Mouse (Mus musculus): ENCODE data around the gene Ndufaf8. TPM values are rescaled to one million over a fixed set of nuclear protein-coding genes. Genes with fewer than 3 reads are reported as not detected.

Ndufaf8 gene
- polyA plus RNA-seq, 1 experiment from 2014 or later, result 64.7 TPM

GRCm38 (mm10) chr11:120076191-120076590 is 22.5 kb upstream of the Ndufaf8 start:
- Histone ChIP-seq H3K4me2 (ENCODE audit: low read depth, low read length) (no peak overlapping the region), H3K27ac (ENCODE audit: low read length) (no peak overlapping the region), H3K27me3 (ENCODE audit: control insufficient read depth, insufficient read depth, low read depth, low read length) (no peaks in the 10 kb centered on the region), H3K9ac (ENCODE audit: low read length) (no peak overlapping the region), H3K4me3 (ENCODE audit: low read length) (no peak overlapping the region), H3K36me3 (ENCODE audit: control insufficient read depth, insufficient read depth, low read length) (peaks cover 22% of the 10 kb centered on the region), H3K9me3 (ENCODE audit: control insufficient read depth, low read length) (no peaks in the 10 kb centered on the region), H3K4me1 (replicated peaks; ENCODE audit: control insufficient read depth, insufficient read depth, low read length) (no peaks in the 10 kb centered on the region)
- ATAC-seq (ENCODE audit: low read depth), result no peak
- WGBS, result 72% methylated on average over 3 of the region's 3 CpGs

GRCm38 (mm10) chr11:120080282-120080681 is 18.4 kb upstream of the Ndufaf8 start:
- peak; percentile 53 for ATAC-seq (ENCODE audit: low read depth)
- peaks cover 12% of the 10 kb centered on the region for H3K36me3 ChIP-seq (ENCODE audit: control insufficient read depth, insufficient read depth, low read length)
- WGBS, result 75% methylated on average over 6 of the region's 6 CpGs

GRCm38 (mm10) chr11:120085891-120086627 is 12.7 kb upstream of the Ndufaf8 start:
- peak overlapping the region; percentile 56 for H3K27ac ChIP-seq (ENCODE audit: low read length)
- peak; percentile 27 for ATAC-seq (ENCODE audit: low read depth)
- peaks cover 4% of the 10 kb centered on the region for H3K36me3 ChIP-seq (ENCODE audit: control insufficient read depth, insufficient read depth, low read length)
- H3K9ac ChIP-seq (ENCODE audit: low read length), result peak overlapping the region; percentile 88
- WGBS, result under 1% methylated on average over 25 of the region's 25 CpGs
- no peaks in the 10 kb centered on the region for H3K27me3 ChIP-seq (ENCODE audit: control insufficient read depth, insufficient read depth, low read depth, low read length)
- H3K4me2 ChIP-seq (ENCODE audit: low read depth, low read length), result peak overlapping the region; percentile 57
- H3K9me3 ChIP-seq (ENCODE audit: control insufficient read depth, low read length), result no peaks in the 10 kb centered on the region
- H3K4me1 ChIP-seq (replicated peaks; ENCODE audit: control insufficient read depth, insufficient read depth, low read length), result peaks cover 9% of the 10 kb centered on the region
- peak overlapping the region; percentile 83 for H3K4me3 ChIP-seq (ENCODE audit: low read length)

More at GRCm38 (mm10) chr11:120080282-120080681, 18.4 kb upstream of the Ndufaf8 start:
- Histone ChIP-seq H3K9me3 (ENCODE audit: control insufficient read depth, low read length) (no peaks in the 10 kb centered on the region), H3K27ac (ENCODE audit: low read length) (no peak overlapping the region), H3K27me3 (ENCODE audit: control insufficient read depth, insufficient read depth, low read depth, low read length) (no peaks in the 10 kb centered on the region), H3K4me1 (replicated peaks; ENCODE audit: control insufficient read depth, insufficient read depth, low read length) (peaks cover 2% of the 10 kb centered on the region), H3K9ac (ENCODE audit: low read length) (no peak overlapping the region), H3K4me3 (ENCODE audit: low read length) (no peak overlapping the region), H3K4me2 (ENCODE audit: low read depth, low read length) (no peak overlapping the region)

GRCm38 (mm10) chr11:120086702-120087152 is 12.0 kb upstream of the Ndufaf8 start, which contains the start of gene Cep131:
Cep131 (minus strand) TSS chr11:120086827.
- peak within 1 kb of the TSS; percentile 88 for H3K9ac ChIP-seq (ENCODE audit: low read length)
- H3K9me3 ChIP-seq (ENCODE audit: control insufficient read depth, low read length), result no peaks in the 10 kb centered on the region
- peak; percentile 99 for ATAC-seq (ENCODE audit: low read depth)
- peak within 1 kb of the TSS; percentile 83 for H3K4me3 ChIP-seq (ENCODE audit: low read length)
- H3K27ac ChIP-seq (ENCODE audit: low read length), result peak within 1 kb of the TSS; percentile 56
- WGBS, result under 1% methylated on average over 42 of the region's 42 CpGs
- no peaks in the 10 kb centered on the region for H3K27me3 ChIP-seq (ENCODE audit: control insufficient read depth, insufficient read depth, low read depth, low read length)
- H3K36me3 ChIP-seq (ENCODE audit: control insufficient read depth, insufficient read depth, low read length), result peaks cover 9% of the 10 kb centered on the region
- H3K4me1 ChIP-seq (replicated peaks; ENCODE audit: control insufficient read depth, insufficient read depth, low read length), result peaks cover 9% of the 10 kb centered on the region
- peak within 1 kb of the TSS; percentile 65 for H3K4me2 ChIP-seq (ENCODE audit: low read depth, low read length)

GRCm38 (mm10) chr11:120090661-120091060 is 8.1 kb upstream of the Ndufaf8 start:
- Histone ChIP-seq H3K4me3 (ENCODE audit: low read length) (no peak overlapping the region), H3K9me3 (ENCODE audit: control insufficient read depth, low read length) (no peaks in the 10 kb centered on the region), H3K4me1 (replicated peaks; ENCODE audit: control insufficient read depth, insufficient read depth, low read length) (peaks cover 3% of the 10 kb centered on the region), H3K27me3 (ENCODE audit: control insufficient read depth, insufficient read depth, low read depth, low read length) (no peaks in the 10 kb centered on the region), H3K36me3 (ENCODE audit: control insufficient read depth, insufficient read depth, low read length) (peaks cover 23% of the 10 kb centered on the region), H3K4me2 (ENCODE audit: low read depth, low read length) (no peak overlapping the region), H3K9ac (ENCODE audit: low read length) (no peak overlapping the region), H3K27ac (ENCODE audit: low read length) (no peak overlapping the region)
- no peak for ATAC-seq (ENCODE audit: low read depth)
- WGBS, result 85% methylated on average over 4 of the region's 4 CpGs

GRCm38 (mm10) chr11:120092817-120093591 is 5.7 kb upstream of the Ndufaf8 start:
- Histone ChIP-seq H3K27me3 (ENCODE audit: control insufficient read depth, insufficient read depth, low read depth, low read length) (no peaks in the 10 kb centered on the region), H3K4me1 (replicated peaks; ENCODE audit: control insufficient read depth, insufficient read depth, low read length) (peaks cover 7% of the 10 kb centered on the region), H3K9ac (ENCODE audit: low read length) (no peak overlapping the region), H3K9me3 (ENCODE audit: control insufficient read depth, low read length) (no peaks in the 10 kb centered on the region), H3K27ac (ENCODE audit: low read length) (no peak overlapping the region), H3K4me3 (ENCODE audit: low read length) (no peak overlapping the region), H3K36me3 (ENCODE audit: control insufficient read depth, insufficient read depth, low read length) (peaks cover 23% of the 10 kb centered on the region), H3K4me2 (ENCODE audit: low read depth, low read length) (no peak overlapping the region)
- 69% methylated on average over 23 of the region's 23 CpGs for WGBS
- ATAC-seq (ENCODE audit: low read depth), result no peak

- ATAC-seq (ENCODE audit: low read depth), result no peak
- H3K9ac ChIP-seq (ENCODE audit: low read length), result no peak overlapping the region
- no peak overlapping the region for H3K4me2 ChIP-seq (ENCODE audit: low read depth, low read length)
- H3K27ac ChIP-seq (ENCODE audit: low read length), result no peak overlapping the region
- peaks cover 11% of the 10 kb centered on the region for H3K4me1 ChIP-seq (replicated peaks; ENCODE audit: control insufficient read depth, insufficient read depth, low read length)
- no peaks in the 10 kb centered on the region for H3K27me3 ChIP-seq (ENCODE audit: control insufficient read depth, insufficient read depth, low read depth, low read length)
- 0% methylated on average over 3 of the region's 3 CpGs for WGBS
- no peak overlapping the region for H3K4me3 ChIP-seq (ENCODE audit: low read length)
- H3K36me3 ChIP-seq (ENCODE audit: control insufficient read depth, insufficient read depth, low read length), result peaks cover 20% of the 10 kb centered on the region
- H3K9me3 ChIP-seq (ENCODE audit: control insufficient read depth, low read length), result no peaks in the 10 kb centered on the region
Observed at GRCm38 (mm10) chr11:120101036-120101435, 2.3 kb downstream of the Ndufaf8 start.

GRCm38 (mm10) chr11:120103431-120103997 is 4.8 kb downstream of the Ndufaf8 start:
- Histone ChIP-seq H3K4me3 (ENCODE audit: low read length) (no peak overlapping the region), H3K4me2 (ENCODE audit: low read depth, low read length) (no peak overlapping the region), H3K27ac (ENCODE audit: low read length) (no peak overlapping the region), H3K9ac (ENCODE audit: low read length) (no peak overlapping the region), H3K27me3 (ENCODE audit: control insufficient read depth, insufficient read depth, low read depth, low read length) (no peaks in the 10 kb centered on the region), H3K9me3 (ENCODE audit: control insufficient read depth, low read length) (no peaks in the 10 kb centered on the region), H3K4me1 (replicated peaks; ENCODE audit: control insufficient read depth, insufficient read depth, low read length) (peaks cover 4% of the 10 kb centered on the region; the same call in 1 of the 2 replicates), H3K36me3 (ENCODE audit: control insufficient read depth, insufficient read depth, low read length) (peaks cover 22% of the 10 kb centered on the region)
- 79% methylated on average over 3 of the region's 3 CpGs for WGBS
- no peak for ATAC-seq (ENCODE audit: low read depth)

GRCm38 (mm10) chr11:120107026-120107425 is 8.3 kb downstream of the Ndufaf8 start:
- peaks cover 20% of the 10 kb centered on the region for H3K36me3 ChIP-seq (ENCODE audit: control insufficient read depth, insufficient read depth, low read length)
- H3K4me3 ChIP-seq (ENCODE audit: low read length), result no peak overlapping the region
- no peaks in the 10 kb centered on the region for H3K4me1 ChIP-seq (replicated peaks; ENCODE audit: control insufficient read depth, insufficient read depth, low read length)
- H3K27ac ChIP-seq (ENCODE audit: low read length), result no peak overlapping the region
- 63% methylated on average over 2 of the region's 2 CpGs for WGBS
- no peak for ATAC-seq (ENCODE audit: low read depth)
- no peak overlapping the region for H3K4me2 ChIP-seq (ENCODE audit: low read depth, low read length)
- no peak overlapping the region for H3K9ac ChIP-seq (ENCODE audit: low read length)
- H3K27me3 ChIP-seq (ENCODE audit: control insufficient read depth, insufficient read depth, low read depth, low read length), result no peaks in the 10 kb centered on the region
- no peaks in the 10 kb centered on the region for H3K9me3 ChIP-seq (ENCODE audit: control insufficient read depth, low read length)
